Mouse (Mus musculus) intestine, postnatal 0 days (tissue): ENCODE results near the gene Parp16. TPM values are rescaled to one million over a fixed set of nuclear protein-coding genes. Genes with fewer than 3 reads are reported as not detected.

Experiments
- ATAC-seq: fragments of 200-750 bp; cut with Nextera tagmentation; 2 replicates; pipeline ENCODE4 v1.8.0; 2017; ENCODE audit warnings: mild to moderate bottlenecking, moderate TSS enrichment, moderate library complexity
- H3K27ac ChIP-seq: fragments of 300-500 bp; sonication (generic); 2 replicates; pipeline ENCODE4 v1.5.1; 2014; ENCODE audit warnings: mild to moderate bottlenecking, low read depth, low read length, moderate library complexity
- H3K27me3 ChIP-seq: fragments of 300-500 bp; sonication (generic); replicated peaks from 2 replicates; pipeline ENCODE4 v1.6.1; 2014; ENCODE audit warnings: low read length, mixed read lengths; ENCODE audit not compliant: control insufficient read depth, insufficient read depth
- H3K36me3 ChIP-seq: fragments of 300-500 bp; sonication (generic); 2 replicates; pipeline ENCODE4 v1.6.1; 2014; ENCODE audit warnings: mild to moderate bottlenecking, moderate library complexity; ENCODE audit not compliant: control insufficient read depth, insufficient read depth
- H3K4me1 ChIP-seq: fragments of 300-500 bp; sonication (generic); replicated peaks from 2 replicates; pipeline ENCODE4 v1.6.1; 2014; ENCODE audit warnings: antibody characterized with exemption, low read length, mixed read lengths; ENCODE audit not compliant: control insufficient read depth, insufficient read depth
- H3K4me2 ChIP-seq: fragments of 300-500 bp; sonication (generic); replicated peaks from 2 replicates; pipeline ENCODE4 v1.6.1; 2014; ENCODE audit warnings: low read depth, mild to moderate bottlenecking, moderate library complexity
- H3K4me3 ChIP-seq: fragments of 300-500 bp; sonication (generic); 2 replicates; pipeline ENCODE4 v1.5.1; 2014; ENCODE audit warnings: low read depth, low read length
- H3K9ac ChIP-seq: fragments of 300-500 bp; sonication (generic); 2 replicates; pipeline ENCODE4 v1.6.1; 2014; ENCODE audit warnings: mild to moderate bottlenecking, low read depth, low read length
- H3K9me3 ChIP-seq: fragments of 300-500 bp; sonication (generic); 2 replicates; pipeline ENCODE4 v1.6.1; 2016; ENCODE audit warnings: mixed run types; ENCODE audit not compliant: control insufficient read depth
- CTCF ChIP-seq: sonication (generic); IDR thresholded peaks from 2 replicates; pipeline ENCODE4 v1.5.1; 2016; ENCODE audit warnings: low read depth, mild to moderate bottlenecking, control low read depth, antibody characterized with exemption, moderate library complexity
- WGBS: fragments of 180-500 bp; shearing (Covaris S2); extraction: QIAGEN DNeasy Blood & Tissue Kit; methylation state at CpG from one replicate; pipeline ENCODE4 v1.1.7; 2014; 5-methylcytosine and 5-hydroxymethylcytosine counted together
- polyA plus RNA-seq: library from polyadenylated mRNA; unstranded; fragments of >200 nt; fragmentation: Nextera tagmentation; extraction: Ambion mirVana; gene quantifications from 2 replicates; pipeline ENCODE4 v1.2.1, GENCODE M21; 2015

Gene Parp16
- polyA plus RNA-seq, 1 experiment from 2014 or later, result 9.9 TPM

DNA sequence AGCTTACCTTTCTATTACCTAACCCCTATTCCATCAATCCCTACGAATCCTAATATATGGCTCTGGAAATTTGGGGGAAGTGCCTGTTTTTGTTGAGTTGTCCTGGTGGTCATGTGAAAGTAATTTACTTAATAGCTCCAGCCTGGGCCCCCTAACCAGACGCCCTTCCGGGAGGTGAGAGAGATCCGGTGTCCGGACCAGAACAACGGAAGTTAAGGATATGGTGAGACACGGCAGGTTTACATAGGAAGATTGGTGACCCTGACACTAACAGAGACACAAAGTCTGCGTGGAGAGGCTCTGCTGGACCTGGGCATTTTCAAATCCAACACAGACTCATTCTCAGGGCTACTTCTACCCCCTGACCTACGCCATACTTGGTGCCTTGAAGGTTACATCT is 28.8 kb upstream of the Parp16 start:
- H3K9me3 ChIP-seq, result no peaks in the 10 kb centered on the region
- WGBS, result 49% methylated on average over 9 of the region's 9 CpGs
- H3K27ac ChIP-seq, result no peak overlapping the region
- no peaks in the 10 kb centered on the region for H3K36me3 ChIP-seq
- H3K27me3 ChIP-seq, result peaks cover 26% of the 10 kb centered on the region
- H3K9ac ChIP-seq, result no peak overlapping the region
- no peak overlapping the region for H3K4me3 ChIP-seq
- 0 out of 2 replicates have a peak, but pooled peaks cover 5% of the 10 kb centered on the region for H3K4me1 ChIP-seq
- TF ChIP-seq CTCF, result no peak
- no peak overlapping the region for H3K4me2 ChIP-seq
- ATAC-seq, result no peak

DNA sequence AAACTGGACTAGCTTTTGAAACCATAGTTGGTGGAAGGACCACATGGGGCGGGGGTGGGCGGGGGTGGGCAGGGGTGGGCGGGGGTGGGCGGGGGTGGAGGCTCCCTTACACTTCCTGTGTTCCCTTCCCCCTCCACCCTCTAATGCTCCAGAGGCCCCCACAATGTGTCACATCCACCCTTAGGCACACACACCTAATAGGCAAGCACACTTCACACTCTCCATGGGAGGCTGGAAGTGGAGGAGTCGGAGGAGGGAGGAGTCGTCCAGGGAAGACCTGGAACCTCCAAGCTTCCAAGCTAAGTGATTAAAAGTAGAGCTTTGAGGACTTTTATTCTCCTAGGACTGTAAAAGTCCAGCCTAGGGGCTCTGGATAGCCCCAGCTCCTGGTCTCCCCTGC is 26.6 kb upstream of the Parp16 start:
- WGBS, result 66% methylated on average over 6 of the region's 6 CpGs
- Histone ChIP-seq H3K27ac (no peak overlapping the region), H3K4me2 (no peak overlapping the region), H3K4me1 (no peaks in the 10 kb centered on the region), H3K9ac (no peak overlapping the region), H3K27me3 (peaks cover 9% of the 10 kb centered on the region; the same call in 1 of the 2 replicates), H3K4me3 (no peak overlapping the region), H3K36me3 (no peaks in the 10 kb centered on the region), H3K9me3 (no peaks in the 10 kb centered on the region)
- no peak for ATAC-seq
- no peak for TF ChIP-seq CTCF

DNA sequence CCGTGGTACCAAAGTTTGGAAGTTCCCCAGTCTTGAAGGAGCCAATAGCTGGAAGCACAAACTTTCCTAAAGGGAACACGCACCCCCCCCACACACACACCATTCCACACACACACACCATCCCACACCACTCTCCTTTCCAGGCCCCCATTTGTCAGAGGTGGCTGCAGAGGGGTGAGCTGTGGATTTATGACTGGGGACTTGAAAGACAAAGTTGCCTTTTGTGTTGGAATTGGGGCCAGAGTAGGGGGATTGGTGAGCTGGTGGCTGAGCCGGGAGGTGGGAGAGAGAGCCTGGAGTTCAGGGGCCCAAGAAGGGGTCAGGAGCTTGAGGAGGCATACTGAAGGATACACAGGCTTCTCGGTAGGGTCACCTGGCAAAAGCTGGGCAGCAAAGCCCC is 26.2 kb upstream of the Parp16 start:
- no peaks in the 10 kb centered on the region for H3K4me1 ChIP-seq
- H3K4me2 ChIP-seq, result no peak overlapping the region
- peaks cover 7% of the 10 kb centered on the region; the same call in 1 of the 2 replicates for H3K27me3 ChIP-seq
- 58% methylated on average over 4 of the region's 4 CpGs for WGBS
- no peaks in the 10 kb centered on the region for H3K36me3 ChIP-seq
- no peak overlapping the region for H3K4me3 ChIP-seq
- no peak overlapping the region for H3K9ac ChIP-seq
- ATAC-seq, result no peak
- H3K9me3 ChIP-seq, result no peaks in the 10 kb centered on the region
- H3K27ac ChIP-seq, result no peak overlapping the region
- no peak for TF ChIP-seq CTCF

DNA sequence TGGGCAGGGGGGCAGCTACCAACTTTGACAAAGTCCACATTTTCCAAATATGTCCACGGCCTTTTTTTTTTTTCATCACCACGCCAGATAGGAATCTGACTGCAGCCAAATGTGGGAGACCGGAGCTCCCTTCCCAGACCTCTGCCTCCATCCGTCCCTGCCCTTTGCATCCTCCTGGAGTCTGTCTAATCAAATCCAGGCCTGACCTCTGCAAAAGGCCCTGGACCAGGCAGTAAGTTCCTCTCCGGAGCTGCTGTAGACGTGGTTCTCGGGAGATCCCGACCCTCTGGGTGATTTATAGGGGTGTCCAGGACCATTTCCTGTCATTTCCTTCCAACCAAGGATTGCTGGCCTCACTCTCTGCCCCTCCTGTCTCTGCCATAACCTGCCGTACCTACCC is 22.5 kb upstream of the Parp16 start:
- Histone ChIP-seq H3K4me2 (no peak overlapping the region), H3K27me3 (0 out of 2 replicates have a peak, but pooled peaks cover 3% of the 10 kb centered on the region), H3K36me3 (no peaks in the 10 kb centered on the region), H3K4me1 (no peaks in the 10 kb centered on the region), H3K27ac (no peak overlapping the region), H3K4me3 (no peak overlapping the region), H3K9ac (no peak overlapping the region), H3K9me3 (no peaks in the 10 kb centered on the region)
- 62% methylated on average over 9 of the region's 9 CpGs for WGBS
- TF ChIP-seq CTCF, result no peak
- no peak for ATAC-seq

DNA sequence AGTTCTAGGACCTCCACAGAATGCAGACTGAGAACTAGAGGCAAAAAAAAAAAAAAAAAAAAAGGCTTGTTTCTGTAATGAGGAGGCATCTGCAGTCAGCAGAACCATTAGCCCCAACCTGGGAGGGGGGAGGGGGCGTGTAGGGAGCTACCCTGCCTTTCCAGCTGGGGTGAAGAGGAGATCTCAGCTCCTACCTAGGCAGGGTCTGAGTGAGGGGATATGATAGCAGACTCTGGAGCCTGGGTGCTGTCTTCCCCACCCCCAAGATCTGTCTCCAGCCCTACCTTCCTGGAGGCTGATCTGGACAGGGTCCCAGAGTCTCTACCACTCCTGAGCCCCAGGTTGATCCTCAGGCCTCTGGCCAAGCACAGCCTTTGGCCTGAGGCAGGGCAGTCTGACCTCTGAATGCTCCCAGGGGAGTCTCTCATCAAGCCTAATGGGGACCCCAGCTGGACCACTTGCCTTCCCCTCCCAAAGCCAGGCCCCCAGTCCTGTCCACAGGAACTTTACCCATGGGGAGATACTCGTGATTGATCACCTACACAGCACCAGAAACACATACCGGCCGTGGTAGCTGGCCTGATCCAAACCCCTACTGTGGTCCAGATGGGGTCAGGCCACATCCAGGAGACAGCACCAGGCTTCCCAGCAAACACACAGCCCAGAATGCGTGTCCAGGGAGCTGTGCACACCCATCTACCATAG is 19.8 kb upstream of the Parp16 start:
- no peak for TF ChIP-seq CTCF
- H3K27ac ChIP-seq, result no peak overlapping the region

DNA sequence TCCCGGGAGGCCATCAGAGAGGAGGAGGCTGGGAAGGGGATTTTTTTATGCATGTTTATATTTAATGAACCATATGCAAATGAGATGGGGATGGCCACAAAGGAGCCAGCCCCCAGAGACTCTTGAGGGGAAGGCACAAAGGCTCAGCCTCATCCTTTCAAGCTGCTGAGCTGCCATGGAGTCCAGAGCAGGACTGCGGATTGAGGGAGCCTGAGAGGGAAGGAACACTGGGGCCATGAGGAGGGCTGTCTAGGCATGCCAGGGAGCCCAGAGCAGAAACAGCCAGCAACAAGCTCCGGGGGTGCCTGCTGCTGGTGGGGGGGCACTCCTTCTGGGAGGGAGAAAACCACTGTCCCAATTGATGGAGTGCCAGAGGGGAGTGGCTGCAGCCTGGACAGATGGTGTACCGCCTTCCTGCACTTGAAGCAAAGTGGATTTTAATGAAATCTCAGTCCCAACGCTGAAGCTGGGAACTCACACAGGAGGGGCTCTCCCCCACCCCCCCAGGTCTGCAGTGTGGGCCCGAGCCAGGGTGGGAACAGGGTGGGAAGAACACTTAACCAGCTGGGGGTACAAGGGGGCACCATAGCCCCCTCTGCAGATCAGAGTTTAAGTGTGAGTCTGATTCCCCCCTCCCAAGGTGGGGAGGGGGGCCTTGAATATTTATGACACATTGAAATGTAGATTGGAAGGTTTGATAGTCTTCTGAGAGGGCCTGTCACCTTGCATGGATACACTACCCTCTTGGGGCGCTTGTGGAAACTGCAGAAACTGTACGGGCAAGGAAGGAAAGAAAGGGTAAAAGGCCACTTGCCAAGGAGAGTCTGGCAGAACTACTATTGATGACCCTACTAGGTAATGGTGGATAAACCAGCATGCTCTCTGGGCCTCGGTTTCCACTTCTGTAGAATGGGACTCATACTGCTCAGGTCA is 18.9 kb upstream of the Parp16 start:
- H3K27ac ChIP-seq, result no peak overlapping the region
- no peak overlapping the region for H3K4me3 ChIP-seq
- no peak for ATAC-seq
- 52% methylated on average over 9 of the region's 9 CpGs for WGBS
- no peak for TF ChIP-seq CTCF
- no peaks in the 10 kb centered on the region for H3K9me3 ChIP-seq
- H3K4me1 ChIP-seq, result no peaks in the 10 kb centered on the region
- no peaks in the 10 kb centered on the region for H3K36me3 ChIP-seq
- H3K9ac ChIP-seq, result no peak overlapping the region
- H3K27me3 ChIP-seq, result peaks cover 8% of the 10 kb centered on the region; the same call in 1 of the 2 replicates
- H3K4me2 ChIP-seq, result no peak overlapping the region

More for the DNA sequence above, 19.8 kb upstream of the Parp16 start:
- H3K9me3 ChIP-seq, result no peaks in the 10 kb centered on the region
- WGBS, result 62% methylated on average over 5 of the region's 5 CpGs
- no peak for ATAC-seq
- no peak overlapping the region for H3K9ac ChIP-seq
- no peak overlapping the region for H3K4me3 ChIP-seq
- no peaks in the 10 kb centered on the region for H3K36me3 ChIP-seq
- H3K27me3 ChIP-seq, result peaks cover 8% of the 10 kb centered on the region; the same call in 1 of the 2 replicates
- no peaks in the 10 kb centered on the region for H3K4me1 ChIP-seq
- H3K4me2 ChIP-seq, result no peak overlapping the region
